Mouse (Mus musculus) testis, adult 2 months (tissue): ENCODE measurements around the gene Mafb.

Experiments
- CTCF ChIP-seq: fragments of 200-500 bp; IDR thresholded peaks from 2 replicates; pipeline ENCODE4 v1.5.1; 2012; ENCODE audit warnings: low read depth, mild to moderate bottlenecking, inconsistent platforms, low read length, moderate library complexity; ENCODE audit not compliant: control insufficient read depth, insufficient read depth, insufficient replicate concordance
- POLR2A ChIP-seq: fragments of 200-500 bp; IDR thresholded peaks from 2 replicates; pipeline ENCODE4 v1.6.1; 2012; ENCODE audit warnings: low read depth, mild to moderate bottlenecking, inconsistent platforms, low read length, moderate library complexity; ENCODE audit not compliant: control insufficient read depth

GRCm38 (mm10) chr2:160369653-160370420 lies 3.0 kb upstream of the Mafb start:
- TF ChIP-seq CTCF (no peak), POLR2A (no peak)
